Mouse (Mus musculus): Measurements from ENCODE around the gene Naip1. TPM values are rescaled to one million over a fixed set of nuclear protein-coding genes. Genes with fewer than 3 reads are reported as not detected.
"Not testable (repeated sequence)": the region's sequence is repeated elsewhere in the genome, so short reads cannot be mapped to it uniquely, and the experiment has no call there.

The Naip1 gene
- polyA plus RNA-seq (2014; fragmentation: Nextera tagmentation; extraction: Ambion mirVana): not detected in 2 replicates

GRCm38 (mm10) chr13:100452415-100453127 is at the start of gene Naip1:
TSS of gene Naip1 (minus strand) at chr13:100452869.
- DNase-seq (ENCODE audit: low spot score); ATAC-seq (replicated peaks; ENCODE audit: insufficient number of reproducible peaks, low FRiP score, low TSS enrichment, low read depth); H3K4me2 ChIP-seq (ENCODE audit: low read depth, low read length); H3K9me3 ChIP-seq (replicated peaks; ENCODE audit: control insufficient read depth, low read length); H3K27ac ChIP-seq (replicated peaks; ENCODE audit: low read depth, low read length); H3K9ac ChIP-seq (replicated peaks; ENCODE audit: low read length); H3K4me3 ChIP-seq (ENCODE audit: low read depth, low read length); H3K4me1 ChIP-seq (ENCODE audit: control insufficient read depth, insufficient read depth, low read length); H3K36me3 ChIP-seq (replicated peaks; ENCODE audit: control insufficient read depth, insufficient read depth, low read depth, low read length); H3K27me3 ChIP-seq (ENCODE audit: control insufficient read depth, insufficient read depth, low read length): not testable (repeated sequence)
- 72% methylated on average over 8 of the region's 8 CpGs for WGBS

- H3K9me3 ChIP-seq (replicated peaks; ENCODE audit: control insufficient read depth, low read length); H3K4me2 ChIP-seq (ENCODE audit: low read depth, low read length); H3K4me3 ChIP-seq (ENCODE audit: low read depth, low read length); H3K9ac ChIP-seq (replicated peaks; ENCODE audit: low read length); H3K27me3 ChIP-seq (ENCODE audit: control insufficient read depth, insufficient read depth, low read length); ATAC-seq (replicated peaks; ENCODE audit: insufficient number of reproducible peaks, low FRiP score, low TSS enrichment, low read depth); H3K36me3 ChIP-seq (replicated peaks; ENCODE audit: control insufficient read depth, insufficient read depth, low read depth, low read length); H3K27ac ChIP-seq (replicated peaks; ENCODE audit: low read depth, low read length); DNase-seq (ENCODE audit: low spot score); H3K4me1 ChIP-seq (ENCODE audit: control insufficient read depth, insufficient read depth, low read length): not testable (repeated sequence)
Observed at GRCm38 (mm10) chr13:100499625-100500024, 47.0 kb upstream of the Naip1 start.

DNA sequence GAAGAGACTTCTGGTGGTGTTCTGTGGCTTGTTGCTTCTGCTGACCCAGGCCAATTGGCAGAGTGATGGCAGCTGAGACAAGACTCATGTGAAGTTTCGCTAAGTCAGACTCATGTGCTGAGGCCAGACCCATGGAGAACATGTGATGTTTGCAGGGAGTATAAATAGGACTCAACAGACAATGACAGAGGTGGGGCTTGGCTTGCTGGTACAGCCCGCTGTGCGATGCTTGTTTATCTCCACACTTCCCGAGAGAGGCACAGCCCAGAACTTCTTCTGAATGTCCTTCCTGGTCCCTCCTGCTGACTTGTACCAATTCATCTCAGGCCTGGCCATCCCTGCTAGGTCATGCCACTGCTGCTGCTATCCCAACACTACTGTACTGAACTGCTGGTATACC is 42.7 kb upstream of the Naip1 start:
- no peak overlapping the region for H3K4me3 ChIP-seq (ENCODE audit: low read depth, low read length)
- H3K9ac ChIP-seq (replicated peaks; ENCODE audit: low read length): no peak overlapping the region
- ATAC-seq (replicated peaks; ENCODE audit: insufficient number of reproducible peaks, low FRiP score, low TSS enrichment, low read depth) (no peak), DNase-seq (ENCODE audit: low spot score) (no peak)
- H3K27me3 ChIP-seq (ENCODE audit: control insufficient read depth, insufficient read depth, low read length): no peaks in the 10 kb centered on the region
- 93% methylated on average over 4 of the region's 4 CpGs for WGBS
- no peaks in the 10 kb centered on the region for H3K36me3 ChIP-seq (replicated peaks; ENCODE audit: control insufficient read depth, insufficient read depth, low read depth, low read length)
- no peaks in the 10 kb centered on the region for H3K4me1 ChIP-seq (ENCODE audit: control insufficient read depth, insufficient read depth, low read length)
- H3K4me2 ChIP-seq (ENCODE audit: low read depth, low read length): no peak overlapping the region
- H3K27ac ChIP-seq (replicated peaks; ENCODE audit: low read depth, low read length): no peak overlapping the region
- no peaks in the 10 kb centered on the region for H3K9me3 ChIP-seq (replicated peaks; ENCODE audit: control insufficient read depth, low read length)

DNA sequence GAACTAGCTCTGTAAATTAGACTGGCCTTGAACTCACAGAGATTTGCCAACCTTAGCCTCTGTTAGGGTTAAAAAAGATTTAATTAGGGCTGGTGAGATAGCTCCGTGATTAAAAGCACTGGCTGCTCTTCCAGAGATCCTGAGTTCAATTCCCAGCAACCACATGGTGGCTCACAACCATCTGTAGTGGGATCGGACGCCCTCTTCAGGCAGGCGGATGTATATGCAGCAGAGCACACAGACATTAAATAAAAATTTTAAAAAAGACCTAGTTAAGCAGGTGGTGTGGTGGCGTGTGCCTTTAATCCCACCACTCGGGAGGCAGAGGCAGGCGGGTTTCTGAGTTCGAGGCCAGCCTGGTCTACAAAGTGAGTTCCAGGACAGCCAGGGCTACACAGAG is 41.7 kb upstream of the Naip1 start:
- not testable (repeated sequence) for H3K9me3 ChIP-seq (replicated peaks; ENCODE audit: control insufficient read depth, low read length); H3K4me1 ChIP-seq (ENCODE audit: control insufficient read depth, insufficient read depth, low read length); H3K4me2 ChIP-seq (ENCODE audit: low read depth, low read length); H3K9ac ChIP-seq (replicated peaks; ENCODE audit: low read length); H3K36me3 ChIP-seq (replicated peaks; ENCODE audit: control insufficient read depth, insufficient read depth, low read depth, low read length); DNase-seq (ENCODE audit: low spot score); H3K27ac ChIP-seq (replicated peaks; ENCODE audit: low read depth, low read length); H3K4me3 ChIP-seq (ENCODE audit: low read depth, low read length); H3K27me3 ChIP-seq (ENCODE audit: control insufficient read depth, insufficient read depth, low read length); ATAC-seq (replicated peaks; ENCODE audit: insufficient number of reproducible peaks, low FRiP score, low TSS enrichment, low read depth)
- WGBS: 62% methylated on average over 8 of the region's 8 CpGs

- no peak overlapping the region for H3K4me3 ChIP-seq (ENCODE audit: low read depth, low read length)
- H3K27ac ChIP-seq (replicated peaks; ENCODE audit: low read depth, low read length): no peak overlapping the region
- ATAC-seq (replicated peaks; ENCODE audit: insufficient number of reproducible peaks, low FRiP score, low TSS enrichment, low read depth) (0 out of 2 replicates have a peak, but pooled peaks have one; percentile 16), DNase-seq (ENCODE audit: low spot score) (no peak)
- H3K27me3 ChIP-seq (ENCODE audit: control insufficient read depth, insufficient read depth, low read length): no peaks in the 10 kb centered on the region
- 78% methylated on average over 8 of the region's 8 CpGs for WGBS
- H3K9me3 ChIP-seq (replicated peaks; ENCODE audit: control insufficient read depth, low read length): no peaks in the 10 kb centered on the region
- H3K36me3 ChIP-seq (replicated peaks; ENCODE audit: control insufficient read depth, insufficient read depth, low read depth, low read length): no peaks in the 10 kb centered on the region
- no peak overlapping the region for H3K9ac ChIP-seq (replicated peaks; ENCODE audit: low read length)
- no peak overlapping the region for H3K4me2 ChIP-seq (ENCODE audit: low read depth, low read length)
- H3K4me1 ChIP-seq (ENCODE audit: control insufficient read depth, insufficient read depth, low read length): no peaks in the 10 kb centered on the region
Observed at GRCm38 (mm10) chr13:100493313-100493712, 40.6 kb upstream of the Naip1 start.

GRCm38 (mm10) chr13:100492061-100492787 is 39.6 kb upstream of the Naip1 start, which contains the start of gene Gtf2h2:
TSS of gene Gtf2h2 (minus strand) at chr13:100492579.
- WGBS: under 1% methylated on average over 50 of the region's 51 CpGs
- Histone ChIP-seq H3K27ac (replicated peaks; ENCODE audit: low read depth, low read length) (peak within 1 kb of the TSS; percentile 75), H3K4me1 (ENCODE audit: control insufficient read depth, insufficient read depth, low read length) (no peaks in the 10 kb centered on the region), H3K4me3 (ENCODE audit: low read depth, low read length) (peak within 1 kb of the TSS; percentile 90), H3K36me3 (replicated peaks; ENCODE audit: control insufficient read depth, insufficient read depth, low read depth, low read length) (no peaks in the 10 kb centered on the region; the same call in 1 of the 2 replicates), H3K27me3 (ENCODE audit: control insufficient read depth, insufficient read depth, low read length) (no peaks in the 10 kb centered on the region), H3K9me3 (replicated peaks; ENCODE audit: control insufficient read depth, low read length) (no peaks in the 10 kb centered on the region), H3K4me2 (ENCODE audit: low read depth, low read length) (peak within 1 kb of the TSS; percentile 36), H3K9ac (replicated peaks; ENCODE audit: low read length) (peak within 1 kb of the TSS; percentile 90)
- DNase-seq (ENCODE audit: low spot score) (peak; percentile 90), ATAC-seq (replicated peaks; ENCODE audit: insufficient number of reproducible peaks, low FRiP score, low TSS enrichment, low read depth) (peak; percentile 85)

DNA sequence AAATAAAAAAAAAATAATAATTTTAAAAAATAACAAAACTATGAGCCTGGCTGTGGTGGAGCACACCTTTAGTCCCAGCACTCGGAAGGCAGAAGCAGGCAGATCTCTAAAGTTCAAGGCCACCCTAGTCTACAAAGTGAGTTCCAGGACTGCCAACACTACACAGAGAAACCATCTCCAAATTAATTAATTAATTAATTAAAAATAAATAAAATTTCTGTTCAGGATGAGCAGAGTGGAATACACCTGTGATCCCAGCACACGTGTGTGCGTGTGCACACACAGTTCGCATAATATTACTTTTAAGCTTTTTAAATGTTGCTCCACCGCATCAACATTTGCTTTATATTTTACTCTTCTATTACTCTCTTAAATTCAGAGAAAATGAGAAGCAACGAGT is 39.0 kb upstream of the Naip1 start:
- no peaks in the 10 kb centered on the region for H3K27me3 ChIP-seq (ENCODE audit: control insufficient read depth, insufficient read depth, low read length)
- H3K4me3 ChIP-seq (ENCODE audit: low read depth, low read length): peak overlapping the region; percentile 90
- no peaks in the 10 kb centered on the region for H3K4me1 ChIP-seq (ENCODE audit: control insufficient read depth, insufficient read depth, low read length)
- DNase-seq (ENCODE audit: low spot score) (no peak), ATAC-seq (replicated peaks; ENCODE audit: insufficient number of reproducible peaks, low FRiP score, low TSS enrichment, low read depth) (no peak)
- no peaks in the 10 kb centered on the region for H3K9me3 ChIP-seq (replicated peaks; ENCODE audit: control insufficient read depth, low read length)
- H3K36me3 ChIP-seq (replicated peaks; ENCODE audit: control insufficient read depth, insufficient read depth, low read depth, low read length): no peaks in the 10 kb centered on the region; the same call in 1 of the 2 replicates
- peak overlapping the region; percentile 90 for H3K9ac ChIP-seq (replicated peaks; ENCODE audit: low read length)
- peak overlapping the region; percentile 36 for H3K4me2 ChIP-seq (ENCODE audit: low read depth, low read length)
- WGBS: 18% methylated on average over 6 of the region's 6 CpGs
- H3K27ac ChIP-seq (replicated peaks; ENCODE audit: low read depth, low read length): no peak overlapping the region

DNA sequence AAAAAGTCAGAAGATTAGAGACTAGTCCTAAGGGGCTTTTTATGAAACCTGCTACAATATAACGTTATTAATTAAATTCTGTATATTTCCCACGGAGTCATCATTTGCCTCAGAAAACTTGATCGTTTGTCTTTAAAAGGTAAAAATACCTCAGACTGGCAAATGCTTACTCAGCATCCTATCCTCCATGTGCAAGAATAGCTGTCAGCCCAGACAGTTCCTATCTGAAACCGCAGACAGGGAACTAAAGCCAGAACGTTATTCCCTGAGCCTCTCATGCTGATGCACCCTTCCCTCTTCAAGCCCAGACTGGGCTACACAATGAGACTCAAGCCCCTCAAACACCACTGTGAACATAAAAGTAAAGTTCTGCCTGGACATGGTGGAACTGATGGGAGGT is 37.8 kb upstream of the Naip1 start:
- Histone ChIP-seq H3K36me3 (replicated peaks; ENCODE audit: control insufficient read depth, insufficient read depth, low read depth, low read length) (no peaks in the 10 kb centered on the region; the same call in 1 of the 2 replicates), H3K4me2 (ENCODE audit: low read depth, low read length) (no peak overlapping the region), H3K27ac (replicated peaks; ENCODE audit: low read depth, low read length) (no peak overlapping the region), H3K27me3 (ENCODE audit: control insufficient read depth, insufficient read depth, low read length) (no peaks in the 10 kb centered on the region), H3K4me1 (ENCODE audit: control insufficient read depth, insufficient read depth, low read length) (no peaks in the 10 kb centered on the region), H3K9ac (replicated peaks; ENCODE audit: low read length) (no peak overlapping the region), H3K9me3 (replicated peaks; ENCODE audit: control insufficient read depth, low read length) (no peaks in the 10 kb centered on the region), H3K4me3 (ENCODE audit: low read depth, low read length) (no peak overlapping the region)
- ATAC-seq (replicated peaks; ENCODE audit: insufficient number of reproducible peaks, low FRiP score, low TSS enrichment, low read depth) (no peak), DNase-seq (ENCODE audit: low spot score) (no peak)
- whole genome bisulfite sequencing: 90% methylated on average over 5 of the region's 5 CpGs

Measured in embryonic facial prominence, embryonic 11.5 days (tissue).